Mouse (Mus musculus): ENCODE measurements around the gene Dhdds. TPM values are rescaled to one million over a fixed set of nuclear protein-coding genes. Genes with fewer than 3 reads are reported as not detected.

Gene Dhdds
- total and polyA plus RNA-seq, 3 experiments: 15.9 to 37.7 TPM; not detected in 1

DNA sequence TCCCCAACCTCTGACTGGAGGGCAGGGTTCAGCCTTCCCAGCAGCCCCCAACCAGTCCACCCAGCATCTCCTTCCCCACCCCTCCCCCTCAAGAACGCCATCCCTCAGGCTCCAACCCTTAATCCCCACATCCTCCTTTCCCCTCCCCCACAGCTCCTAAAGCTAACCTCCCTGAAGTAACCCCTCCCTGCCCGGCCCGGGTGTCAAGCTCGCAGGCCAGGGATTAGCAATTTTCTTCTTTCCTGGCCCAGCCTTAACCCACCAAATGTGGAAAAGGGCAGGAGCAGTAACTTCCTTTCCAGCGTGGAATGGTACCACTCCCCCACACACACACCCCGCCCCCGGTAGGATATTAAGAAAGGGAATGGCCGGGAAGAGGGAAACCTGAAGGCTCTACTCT, 16.0 kb upstream of the Dhdds start:
- H3K27me3 ChIP-seq (ENCODE audit: control insufficient read depth in 1 of 2, insufficient read depth in 2 of 2, low read length in 2 of 2): no peaks in the 10 kb centered on the region
- H3K27ac ChIP-seq (ENCODE audit: control insufficient read depth, low read depth, low read length): no peak overlapping the region
- no peaks in the 10 kb centered on the region for H3K36me3 ChIP-seq (ENCODE audit: control insufficient read depth in 1 of 2, insufficient read depth in 2 of 2, low read length in 2 of 2)
- TF ChIP-seq E2F4 (IDR thresholded peaks at IDR 0.05; ENCODE audit: borderline replicate concordance, low read depth, low read length) (no peak), NRF1 (IDR thresholded peaks at IDR 0.05; ENCODE audit: insufficient read depth, low read depth, low read length, poor library complexity, severe bottlenecking) (no peak), TCF12 (IDR thresholded peaks at IDR 0.05; ENCODE audit: low read depth, low read length) (no peak), MAFK (IDR thresholded peaks at IDR 0.05; ENCODE audit: borderline replicate concordance, low read depth, low read length) (no peak)
- H3K4me3 ChIP-seq (ENCODE audit: control insufficient read depth in 1 of 2, insufficient read depth in 1 of 2, low read depth in 2 of 2, low read length in 2 of 2): no peak overlapping the region
- H3K79me2 ChIP-seq (ENCODE audit: control insufficient read depth, insufficient read depth, low read length, poor library complexity): no peaks in the 10 kb centered on the region
- no peak overlapping the region for H3K9ac ChIP-seq (ENCODE audit: control insufficient read depth, low read depth, low read length, poor library complexity, severe bottlenecking)
- no peak for DNase-seq (ENCODE audit: low read depth, low spot score)
- H3K4me1 ChIP-seq (ENCODE audit: control insufficient read depth in 1 of 2, insufficient read depth in 2 of 2, low read length in 2 of 2): no peaks in the 10 kb centered on the region
- H3K9me3 ChIP-seq (replicated peaks; ENCODE audit: insufficient read depth, low read length): no peaks in the 10 kb centered on the region

DNA sequence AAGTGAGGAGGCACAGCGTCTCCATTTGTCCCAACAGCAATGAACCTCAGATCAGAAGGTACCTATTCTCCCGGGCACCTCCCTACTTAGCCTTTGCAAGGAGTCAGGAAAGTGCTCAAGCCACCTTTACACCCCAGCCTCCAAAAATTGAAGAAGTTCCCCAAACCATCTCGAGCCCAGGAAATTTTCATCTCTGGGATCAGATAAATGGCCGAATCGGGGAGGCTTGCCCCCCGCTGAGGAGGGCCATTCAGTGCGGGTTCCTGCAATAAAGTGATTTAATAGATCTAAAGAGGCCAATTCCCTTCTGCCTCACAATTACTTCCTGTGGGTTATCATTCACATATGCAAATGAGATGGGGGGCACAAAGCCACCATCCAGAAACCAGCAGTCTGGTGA, 15.5 kb upstream of the Dhdds start:
- no peak overlapping the region for H3K9ac ChIP-seq (ENCODE audit: control insufficient read depth, low read depth, low read length, poor library complexity, severe bottlenecking)
- H3K9me3 ChIP-seq (replicated peaks; ENCODE audit: insufficient read depth, low read length): no peaks in the 10 kb centered on the region
- no peak for TF ChIP-seq USF2 (IDR thresholded peaks at IDR 0.05; ENCODE audit: borderline replicate concordance in 1 of 2, insufficient read depth in 1 of 2, low read depth in 1 of 2, low read length in 2 of 2)
- TF ChIP-seq CHD1 (IDR thresholded peaks at IDR 0.05; ENCODE audit: low read depth, low read length): no peak
- TF ChIP-seq TCF12 (IDR thresholded peaks at IDR 0.05; ENCODE audit: low read depth, low read length): no peak
- TF ChIP-seq POLR2AphosphoS2 (IDR thresholded peaks at IDR 0.05; ENCODE audit: low read length): no peak
- no peak for TF ChIP-seq ELF1 (IDR thresholded peaks at IDR 0.05; ENCODE audit: low read depth, low read length)
- TF ChIP-seq HCFC1 (IDR thresholded peaks at IDR 0.05; ENCODE audit: low read depth, low read length): no peak
- no peak for TF ChIP-seq MYB (IDR thresholded peaks at IDR 0.05; ENCODE audit: low read depth, low read length)
- TF ChIP-seq ETS1 (IDR thresholded peaks at IDR 0.05; ENCODE audit: low read depth, low read length): no peak
- no peak for TF ChIP-seq E2F4 (IDR thresholded peaks at IDR 0.05; ENCODE audit: borderline replicate concordance, low read depth, low read length)
- TF ChIP-seq POLR2A (IDR thresholded peaks at IDR 0.05; ENCODE audit: control insufficient read depth in 1 of 2, insufficient read depth in 1 of 2, low read depth in 1 of 2, low read length in 2 of 2, poor library complexity in 1 of 2): no peak
- no peak for TF ChIP-seq ZKSCAN1 (IDR thresholded peaks at IDR 0.05; ENCODE audit: low read depth, low read length)
- no peak for TF ChIP-seq ZNF384 (IDR thresholded peaks at IDR 0.05; ENCODE audit: low read depth, low read length)
- no peak for TF ChIP-seq TAL1 (IDR thresholded peaks at IDR 0.05; ENCODE audit: low read length)
- no peak for TF ChIP-seq NELFE (IDR thresholded peaks at IDR 0.05; ENCODE audit: low read depth, low read length)
- H3K36me3 ChIP-seq (ENCODE audit: control insufficient read depth in 1 of 2, insufficient read depth in 2 of 2, low read length in 2 of 2): no peaks in the 10 kb centered on the region
- H3K4me3 ChIP-seq (ENCODE audit: control insufficient read depth in 1 of 2, insufficient read depth in 1 of 2, low read depth in 2 of 2, low read length in 2 of 2): no peak overlapping the region
- no peaks in the 10 kb centered on the region for H3K27me3 ChIP-seq (ENCODE audit: control insufficient read depth in 1 of 2, insufficient read depth in 2 of 2, low read length in 2 of 2)
- no peaks in the 10 kb centered on the region for H3K79me2 ChIP-seq (ENCODE audit: control insufficient read depth, insufficient read depth, low read length, poor library complexity)
- H3K4me1 ChIP-seq (ENCODE audit: control insufficient read depth in 1 of 2, insufficient read depth in 2 of 2, low read length in 2 of 2): no peaks in the 10 kb centered on the region; a peak in 1 of 4 replicates
- DNase-seq (ENCODE audit: low read depth, low spot score): no peak
- no peak overlapping the region for H3K27ac ChIP-seq (ENCODE audit: control insufficient read depth, low read depth, low read length)
